Mouse (Mus musculus): ENCODE data around the gene Cldn5. TPM values are rescaled to one million over a fixed set of nuclear protein-coding genes. Genes with fewer than 3 reads are reported as not detected.

Cldn5 gene
- polyA plus RNA-seq, 1 experiment from 2014 or later, result 32.3 TPM

DNA sequence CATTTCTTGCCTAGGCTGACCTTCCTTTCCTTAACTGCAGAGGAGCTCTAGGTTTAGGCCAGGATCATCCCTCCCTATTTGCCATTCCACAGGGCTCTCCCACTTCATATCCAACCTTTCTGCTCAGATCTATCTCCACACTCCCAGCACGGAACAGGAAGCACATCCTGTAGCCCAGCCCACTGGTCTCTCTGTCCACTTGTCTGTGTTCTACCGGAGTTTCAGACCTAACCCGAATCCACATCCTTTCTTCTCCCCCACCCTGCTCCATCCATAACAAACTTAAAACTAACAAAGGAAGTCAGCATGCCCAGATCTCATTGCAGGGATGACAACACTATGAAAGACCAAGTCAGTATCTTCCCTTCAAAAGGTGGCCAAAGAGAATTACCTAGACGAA lies 10.3 kb upstream of the Cldn5 start:
- 66% methylated on average over 4 of the region's 4 CpGs for WGBS
- Histone ChIP-seq H3K4me1 (no peaks in the 10 kb centered on the region), H3K36me3 (no peaks in the 10 kb centered on the region), H3K9me3 (no peaks in the 10 kb centered on the region), H3K27ac (no peak overlapping the region), H3K4me2 (no peak overlapping the region), H3K9ac (no peak overlapping the region), H3K27me3 (no peaks in the 10 kb centered on the region), H3K4me3 (no peak overlapping the region)
- ATAC-seq (ENCODE audit: insufficient number of reproducible peaks, low FRiP score, low TSS enrichment, low read depth), result no peak

DNA sequence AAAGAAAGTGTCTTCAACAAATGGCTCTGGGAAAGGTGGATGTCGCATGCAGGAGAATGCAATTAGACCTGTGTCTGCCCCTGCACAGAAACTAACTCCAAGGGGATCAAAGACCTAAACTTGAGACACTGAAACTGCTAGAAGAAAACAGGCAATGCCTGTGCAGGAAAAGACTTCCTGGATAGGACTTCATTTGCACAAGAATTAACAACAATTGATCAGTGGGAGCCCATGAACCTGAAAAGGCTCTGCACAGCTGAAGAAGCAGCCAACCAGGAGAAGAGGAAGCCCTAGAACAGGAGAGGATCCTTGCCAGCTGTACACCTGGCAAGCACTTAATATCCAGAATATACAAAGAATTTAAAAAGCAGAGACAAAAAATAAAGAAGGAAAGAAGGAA lies 7.1 kb upstream of the Cldn5 start:
- Histone ChIP-seq H3K27me3 (peaks cover 9% of the 10 kb centered on the region), H3K4me2 (no peak overlapping the region), H3K9ac (no peak overlapping the region), H3K27ac (no peak overlapping the region), H3K36me3 (no peaks in the 10 kb centered on the region), H3K4me1 (no peaks in the 10 kb centered on the region), H3K9me3 (no peaks in the 10 kb centered on the region), H3K4me3 (no peak overlapping the region)
- ATAC-seq (ENCODE audit: insufficient number of reproducible peaks, low FRiP score, low TSS enrichment, low read depth), result no peak
- 71% methylated on average over 1 of the region's 1 CpGs for WGBS

DNA sequence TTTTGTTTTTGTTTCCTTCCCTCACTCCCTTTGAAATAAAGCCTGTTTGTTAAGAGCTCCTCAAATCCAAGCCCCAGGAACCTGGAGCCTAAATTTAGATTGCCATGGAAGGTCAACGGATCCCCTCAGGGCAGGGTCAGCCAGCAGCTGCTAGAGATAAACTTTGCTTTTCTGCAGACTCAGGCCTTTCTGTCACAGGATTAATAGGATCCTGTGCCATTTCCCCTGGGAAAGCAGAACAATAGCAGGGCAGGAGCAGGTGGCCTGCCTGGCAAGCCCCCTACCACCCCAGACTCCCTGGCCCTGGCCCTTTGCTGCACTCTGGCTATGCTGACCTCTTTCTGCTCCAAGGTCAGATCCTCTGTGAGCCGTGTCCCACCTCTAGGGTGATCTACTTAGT lies 2.7 kb upstream of the Cldn5 start:
- no peak overlapping the region for H3K9ac ChIP-seq
- H3K36me3 ChIP-seq, result no peaks in the 10 kb centered on the region
- no peak overlapping the region for H3K4me2 ChIP-seq
- no peak overlapping the region for H3K27ac ChIP-seq
- WGBS, result 46% methylated on average over 2 of the region's 2 CpGs
- ATAC-seq (ENCODE audit: insufficient number of reproducible peaks, low FRiP score, low TSS enrichment, low read depth), result no peak
- no peak overlapping the region for H3K4me3 ChIP-seq
- H3K27me3 ChIP-seq, result peaks cover 54% of the 10 kb centered on the region
- peaks cover 18% of the 10 kb centered on the region for H3K4me1 ChIP-seq
- H3K9me3 ChIP-seq, result no peaks in the 10 kb centered on the region

DNA sequence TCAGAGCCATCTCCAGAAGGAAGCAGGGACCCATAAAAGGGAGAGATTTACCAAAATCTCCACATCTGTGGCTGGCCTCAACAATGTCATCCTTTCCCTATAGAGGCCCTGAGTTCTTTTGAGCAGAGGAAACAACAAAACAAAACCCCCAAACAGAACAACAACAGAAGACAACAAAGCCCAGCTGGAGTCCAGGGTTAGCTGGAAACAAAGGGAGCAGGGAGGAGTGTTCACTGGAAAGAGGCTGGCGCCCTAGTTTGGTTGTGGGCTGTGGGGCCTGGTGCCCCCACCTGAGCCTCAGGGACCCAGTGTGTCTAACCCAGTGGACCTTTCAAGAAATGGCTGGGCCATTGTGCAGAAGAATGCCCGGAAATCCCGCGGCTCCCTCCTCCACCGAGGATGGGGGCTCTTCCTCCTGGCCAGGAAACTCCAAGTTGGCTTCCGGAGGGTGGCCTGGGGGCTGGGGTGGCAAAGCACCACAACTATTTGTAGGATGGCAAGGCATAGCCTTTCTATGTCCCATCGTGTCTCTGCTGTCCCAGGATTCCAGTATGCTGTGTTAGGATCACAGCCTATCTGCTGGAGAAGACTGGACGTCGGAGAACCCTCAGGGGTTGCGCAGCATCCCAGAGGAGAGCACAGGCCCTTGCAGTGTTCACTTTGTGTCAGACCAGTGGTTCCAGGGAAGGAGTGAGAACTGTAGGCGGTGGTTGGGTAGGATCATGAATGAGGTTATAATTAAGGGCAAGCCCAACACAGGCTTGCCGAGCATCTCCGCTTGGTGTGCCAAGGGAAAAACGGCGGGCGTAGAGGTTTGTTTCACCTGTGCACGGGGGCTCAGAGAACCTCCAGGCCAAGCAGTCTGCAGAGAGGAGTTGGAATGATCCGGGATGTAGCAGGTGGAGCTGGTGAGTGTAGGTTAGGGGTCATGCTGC lies 759 bp upstream of the Cldn5 start:
- Histone ChIP-seq H3K4me2 (peak overlapping the region; percentile 66; the same call in 1 of the 2 replicates), H3K9me3 (no peaks in the 10 kb centered on the region), H3K27ac (peak overlapping the region; percentile 38; the same call in 1 of the 2 replicates), H3K4me1 (peaks cover 18% of the 10 kb centered on the region), H3K4me3 (peak overlapping the region; percentile 43; the same call in 1 of the 2 replicates), H3K27me3 (peaks cover 63% of the 10 kb centered on the region), H3K9ac (no peak overlapping the region), H3K36me3 (peaks cover 5% of the 10 kb centered on the region; the same call in 1 of the 2 replicates)
- WGBS, result 33% methylated on average over 18 of the region's 18 CpGs
- ATAC-seq (ENCODE audit: insufficient number of reproducible peaks, low FRiP score, low TSS enrichment, low read depth), result no peak

DNA sequence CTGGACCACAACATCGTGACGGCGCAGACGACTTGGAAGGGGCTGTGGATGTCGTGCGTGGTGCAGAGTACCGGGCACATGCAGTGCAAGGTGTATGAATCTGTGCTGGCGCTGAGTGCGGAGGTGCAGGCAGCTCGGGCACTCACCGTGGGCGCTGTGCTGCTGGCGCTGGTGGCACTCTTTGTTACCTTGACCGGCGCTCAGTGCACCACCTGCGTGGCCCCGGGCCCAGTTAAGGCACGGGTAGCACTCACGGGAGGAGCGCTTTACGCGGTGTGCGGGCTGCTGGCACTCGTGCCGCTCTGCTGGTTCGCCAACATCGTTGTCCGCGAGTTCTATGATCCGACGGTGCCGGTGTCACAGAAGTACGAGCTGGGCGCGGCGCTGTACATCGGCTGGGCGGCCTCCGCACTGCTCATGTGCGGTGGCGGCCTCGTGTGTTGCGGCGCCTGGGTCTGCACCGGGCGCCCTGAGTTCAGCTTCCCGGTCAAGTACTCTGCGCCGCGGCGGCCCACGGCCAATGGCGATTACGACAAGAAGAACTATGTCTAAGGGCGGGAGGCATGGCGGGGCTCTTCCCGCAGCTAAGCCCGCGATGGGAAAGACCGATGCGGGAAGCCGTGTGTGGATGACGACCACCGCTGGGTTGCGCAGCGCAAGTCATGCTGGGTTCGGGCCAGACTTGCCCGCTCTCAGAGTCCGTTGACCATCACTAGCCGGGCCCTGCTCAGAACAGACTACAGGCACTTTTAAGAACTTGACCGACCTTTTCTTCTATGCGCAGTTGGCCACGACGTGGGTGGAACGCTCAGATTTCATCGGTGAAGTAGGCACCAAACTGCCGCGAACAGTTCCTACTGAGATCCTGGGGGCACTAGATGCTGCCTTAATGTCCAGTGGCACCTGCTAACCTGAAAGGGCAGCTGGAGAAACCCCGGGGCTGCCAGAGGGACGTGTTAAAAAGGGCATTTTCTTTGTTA lies 744 bp downstream of the Cldn5 start:
- Histone ChIP-seq H3K36me3 (peaks cover 13% of the 10 kb centered on the region), H3K27ac (no peak overlapping the region), H3K9me3 (no peaks in the 10 kb centered on the region), H3K27me3 (peaks cover 63% of the 10 kb centered on the region), H3K4me2 (peak overlapping the region; percentile 66), H3K4me1 (peaks cover 18% of the 10 kb centered on the region), H3K9ac (no peak overlapping the region), H3K4me3 (peak overlapping the region; percentile 43)
- no peak for ATAC-seq (ENCODE audit: insufficient number of reproducible peaks, low FRiP score, low TSS enrichment, low read depth)
- 3% methylated on average over 80 of the region's 80 CpGs for WGBS

DNA sequence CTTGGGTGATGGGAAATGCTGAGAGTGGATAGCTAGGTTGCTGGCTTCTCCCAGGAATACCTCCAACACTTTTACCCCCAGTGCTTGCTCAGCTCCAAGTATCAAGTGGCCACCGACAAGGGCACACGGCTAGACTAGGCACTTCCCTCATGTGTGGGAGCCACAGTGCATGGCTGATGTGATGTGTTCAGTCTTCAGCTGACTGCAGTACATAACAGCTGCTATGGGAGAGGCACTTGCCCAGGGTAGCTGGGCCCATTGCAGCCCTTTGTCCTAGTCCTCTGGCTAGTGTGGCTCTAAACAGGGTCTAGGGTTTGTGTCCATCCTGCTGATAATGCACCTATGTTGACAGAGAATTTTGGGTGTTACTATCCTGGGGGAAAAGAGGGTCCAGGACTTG lies 1.8 kb downstream of the Cldn5 start:
- peaks cover 63% of the 10 kb centered on the region for H3K27me3 ChIP-seq
- 65% methylated on average over 2 of the region's 2 CpGs for WGBS
- H3K4me1 ChIP-seq, result peaks cover 18% of the 10 kb centered on the region
- H3K9me3 ChIP-seq, result no peaks in the 10 kb centered on the region
- no peak overlapping the region for H3K4me2 ChIP-seq
- H3K36me3 ChIP-seq, result peaks cover 20% of the 10 kb centered on the region
- peak overlapping the region; percentile 43 for H3K4me3 ChIP-seq
- H3K27ac ChIP-seq, result no peak overlapping the region
- ATAC-seq (ENCODE audit: insufficient number of reproducible peaks, low FRiP score, low TSS enrichment, low read depth), result no peak
- no peak overlapping the region for H3K9ac ChIP-seq

DNA sequence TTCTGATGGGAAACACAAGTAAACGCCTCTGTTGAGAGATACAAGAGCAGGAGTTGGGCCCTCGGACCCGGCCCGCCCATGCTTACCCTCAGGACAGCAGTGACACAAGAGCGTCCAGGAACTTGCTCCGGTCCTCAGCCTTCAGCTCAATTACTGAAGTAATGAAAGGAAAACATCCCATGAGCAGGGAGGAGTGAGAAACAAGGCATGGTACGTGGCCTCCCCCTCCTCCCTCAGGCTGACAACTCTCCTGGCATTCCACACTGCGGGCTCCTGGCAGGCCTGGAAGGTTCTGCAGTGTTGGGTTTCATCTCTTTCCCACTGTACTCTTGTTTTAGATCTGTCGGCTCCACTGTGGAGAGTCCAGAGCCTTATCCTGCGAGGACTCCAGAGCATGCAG lies 5.2 kb downstream of the Cldn5 start:
- H3K36me3 ChIP-seq, result peaks cover 50% of the 10 kb centered on the region

DNA sequence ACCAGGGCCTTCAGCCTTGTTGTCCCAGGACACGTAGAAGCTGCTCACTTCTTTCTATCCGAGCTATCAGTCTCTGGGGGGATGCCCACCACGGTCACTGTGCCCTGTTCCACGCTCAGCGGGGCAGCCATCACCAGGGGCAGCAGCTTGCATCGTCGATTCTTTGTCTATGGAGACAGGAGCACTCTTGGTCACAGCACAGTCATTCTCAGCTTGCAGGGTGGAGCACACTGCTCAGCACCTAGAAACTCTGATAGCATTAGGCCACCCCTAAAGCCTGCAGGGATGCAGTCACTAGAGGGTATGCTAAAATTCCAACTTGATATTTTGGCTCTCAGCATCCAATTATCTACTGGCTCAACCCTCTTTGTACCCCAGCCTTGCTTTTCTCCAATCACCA lies 8.4 kb downstream of the Cldn5 start:
- Histone ChIP-seq H3K4me3 (no peak overlapping the region), H3K27me3 (no peaks in the 10 kb centered on the region), H3K4me2 (no peak overlapping the region), H3K9me3 (no peaks in the 10 kb centered on the region), H3K9ac (no peak overlapping the region), H3K36me3 (peaks cover 70% of the 10 kb centered on the region), H3K4me1 (no peaks in the 10 kb centered on the region), H3K27ac (no peak overlapping the region)
- ATAC-seq (ENCODE audit: insufficient number of reproducible peaks, low FRiP score, low TSS enrichment, low read depth), result no peak
- 91% methylated on average over 7 of the region's 7 CpGs for WGBS

More for the DNA sequence above, 5.2 kb downstream of the Cldn5 start:
- Histone ChIP-seq H3K9me3 (no peaks in the 10 kb centered on the region), H3K9ac (no peak overlapping the region), H3K4me3 (no peak overlapping the region), H3K27ac (no peak overlapping the region), H3K4me2 (no peak overlapping the region), H3K4me1 (peaks cover 13% of the 10 kb centered on the region), H3K27me3 (peaks cover 30% of the 10 kb centered on the region)
- 83% methylated on average over 10 of the region's 10 CpGs for WGBS
- no peak for ATAC-seq (ENCODE audit: insufficient number of reproducible peaks, low FRiP score, low TSS enrichment, low read depth)

DNA sequence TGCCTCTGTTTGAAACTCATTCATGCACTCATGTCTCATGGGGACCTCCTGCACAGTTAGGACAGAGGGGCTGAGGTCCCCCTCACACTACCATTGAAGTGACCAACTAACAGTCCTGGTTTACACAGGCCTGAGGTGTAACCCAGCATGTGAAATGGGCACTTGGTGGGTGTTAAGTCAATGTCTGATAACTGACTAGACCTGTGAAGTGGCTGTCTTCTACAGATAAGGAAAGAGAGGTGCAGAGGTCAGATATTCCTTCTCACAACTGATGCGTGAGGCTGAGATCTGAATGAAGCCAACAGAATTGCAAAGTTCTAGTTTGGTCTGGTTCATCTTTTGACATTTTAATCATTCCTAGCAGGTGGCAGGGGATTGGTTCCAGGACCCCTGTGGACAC lies 8.8 kb downstream of the Cldn5 start:
- Histone ChIP-seq H3K36me3 (peaks cover 73% of the 10 kb centered on the region), H3K9me3 (no peaks in the 10 kb centered on the region), H3K4me2 (no peak overlapping the region), H3K4me1 (no peaks in the 10 kb centered on the region), H3K4me3 (no peak overlapping the region), H3K27ac (no peak overlapping the region), H3K9ac (no peak overlapping the region), H3K27me3 (no peaks in the 10 kb centered on the region)
- 91% methylated on average over 1 of the region's 1 CpGs for WGBS
- ATAC-seq (ENCODE audit: insufficient number of reproducible peaks, low FRiP score, low TSS enrichment, low read depth), result no peak

DNA sequence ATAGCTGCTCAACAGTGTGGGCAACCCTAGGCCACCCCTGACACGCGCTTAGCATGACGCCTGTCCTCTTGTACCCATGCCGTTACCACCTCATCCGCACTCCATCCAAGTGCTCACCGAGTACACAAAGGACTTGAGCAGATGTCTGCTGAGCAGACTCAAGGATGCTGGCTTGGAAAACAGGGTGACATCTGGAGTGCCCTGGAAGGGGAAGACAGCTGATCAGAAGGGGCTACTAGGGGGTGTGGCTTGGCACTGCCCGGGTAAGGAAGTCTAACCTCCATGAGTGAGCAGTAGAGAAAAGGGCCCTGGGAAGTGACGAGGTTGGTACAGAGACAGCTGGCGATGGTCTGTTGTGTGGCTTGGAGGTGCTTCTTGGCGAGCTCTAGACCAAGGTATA lies 10.0 kb downstream of the Cldn5 start:
- H3K4me1 ChIP-seq, result no peaks in the 10 kb centered on the region
- H3K27me3 ChIP-seq, result no peaks in the 10 kb centered on the region
- H3K27ac ChIP-seq, result no peak overlapping the region
- no peak overlapping the region for H3K4me3 ChIP-seq
- H3K9me3 ChIP-seq, result no peaks in the 10 kb centered on the region
- H3K4me2 ChIP-seq, result no peak overlapping the region
- no peak overlapping the region for H3K9ac ChIP-seq
- no peak for ATAC-seq (ENCODE audit: insufficient number of reproducible peaks, low FRiP score, low TSS enrichment, low read depth)
- WGBS, result 92% methylated on average over 10 of the region's 10 CpGs
- H3K36me3 ChIP-seq, result peaks cover 82% of the 10 kb centered on the region

DNA sequence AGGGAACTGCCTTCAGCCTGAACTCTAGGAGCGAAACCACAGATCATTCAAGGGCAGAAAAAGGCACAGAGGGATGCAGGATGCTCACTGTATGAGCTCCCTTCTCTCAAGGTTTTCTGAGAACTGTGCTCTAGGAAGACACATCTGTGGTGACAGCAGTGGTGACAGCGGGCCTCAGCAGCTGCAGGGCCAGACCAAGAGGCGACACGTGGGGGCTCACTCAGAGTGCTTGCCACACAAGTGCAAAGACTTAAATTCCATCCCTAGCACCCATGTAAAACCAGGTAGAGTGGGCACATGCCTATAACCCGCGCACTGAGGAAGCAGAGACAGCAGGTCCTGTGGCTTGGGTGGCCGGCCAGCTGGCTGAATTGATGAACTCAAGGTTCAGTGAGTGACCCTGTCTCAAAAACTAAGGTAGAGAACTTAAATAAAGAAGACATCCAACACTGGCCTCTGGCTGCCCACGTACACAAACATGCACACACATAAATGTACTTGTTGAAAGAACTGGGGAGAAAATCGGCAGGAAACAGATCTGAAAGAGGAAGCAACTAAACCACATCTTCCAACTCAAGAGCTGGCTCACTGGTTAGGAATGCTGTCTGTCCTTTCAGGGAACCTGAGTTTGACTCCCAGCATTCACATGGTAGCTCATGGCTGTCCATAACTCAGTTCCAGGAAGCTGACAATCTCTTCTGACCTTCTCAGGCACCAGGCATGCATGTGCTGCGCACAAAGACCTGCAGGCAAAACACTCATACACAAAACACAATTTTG lies 12.2 kb downstream of the Cldn5 start:
- H3K4me2 ChIP-seq, result no peak overlapping the region
- no peaks in the 10 kb centered on the region for H3K9me3 ChIP-seq
- H3K36me3 ChIP-seq, result peaks cover 75% of the 10 kb centered on the region
- no peak for ATAC-seq (ENCODE audit: insufficient number of reproducible peaks, low FRiP score, low TSS enrichment, low read depth)
- H3K4me3 ChIP-seq, result no peak overlapping the region
- H3K4me1 ChIP-seq, result no peaks in the 10 kb centered on the region
- H3K27me3 ChIP-seq, result no peaks in the 10 kb centered on the region
- WGBS, result 85% methylated on average over 10 of the region's 10 CpGs
- H3K27ac ChIP-seq, result no peak overlapping the region
- no peak overlapping the region for H3K9ac ChIP-seq
